Mouse (Mus musculus): ENCODE measurements around the gene Lce1k. TPM values are rescaled to one million over a fixed set of nuclear protein-coding genes. Genes with fewer than 3 reads are reported as not detected.

Lce1k gene
- polyA plus RNA-seq, 1 experiment from 2014 or later, result not detected

GRCm38 (mm10) chr3:92764965-92765364 is 42.7 kb downstream of the Lce1k start, which contains the start of gene Lce1h:
Gene Lce1h (minus strand): TSS chr3:92765065.
- H3K4me3 ChIP-seq (ENCODE audit: low read depth, low read length), result no peak within 1 kb of the TSS
- no peak for ATAC-seq (ENCODE audit: insufficient number of reproducible peaks, insufficient read depth, low FRiP score, low read depth)
- H3K27me3 ChIP-seq (ENCODE audit: control insufficient read depth, insufficient read depth, low read length), result no peaks in the 10 kb centered on the region
- H3K27ac ChIP-seq (ENCODE audit: low read length), result no peak within 1 kb of the TSS
- H3K4me1 ChIP-seq (ENCODE audit: control insufficient read depth, insufficient read depth, low read length), result no peaks in the 10 kb centered on the region
- no peaks in the 10 kb centered on the region for H3K9me3 ChIP-seq (ENCODE audit: control insufficient read depth, low read depth, low read length)
- no peak within 1 kb of the TSS for H3K4me2 ChIP-seq (replicated peaks; ENCODE audit: low read depth, low read length)
- H3K36me3 ChIP-seq (ENCODE audit: control insufficient read depth, insufficient read depth, low read length), result no peaks in the 10 kb centered on the region
- 96% methylated on average over 1 of the region's 1 CpGs for WGBS
- H3K9ac ChIP-seq (replicated peaks; ENCODE audit: low read depth, low read length), result no peak within 1 kb of the TSS

Other genes with a start within 250 kb of the Lce1k start
- 0.25 and 0.52 TPM in 2 replicates for gene Ivl, start 234.2 kb downstream of the Lce1k start, polyA plus RNA-seq (2014; fragmentation: Nextera tagmentation; extraction: Ambion mirVana)
- not detected in 2 replicates for gene Smcp, start 218.9 kb downstream of the Lce1k start, polyA plus RNA-seq (2014; fragmentation: Nextera tagmentation; extraction: Ambion mirVana)
- gene 2210017I01Rik, start 200.4 kb downstream of the Lce1k start, polyA plus RNA-seq (2014; fragmentation: Nextera tagmentation; extraction: Ambion mirVana), result not detected in 2 replicates
- not detected in 2 replicates for gene Lce6a, start 186.2 kb downstream of the Lce1k start, polyA plus RNA-seq (2014; fragmentation: Nextera tagmentation; extraction: Ambion mirVana)
- gene Lce1a1, start 159.6 kb downstream of the Lce1k start, polyA plus RNA-seq (2014; fragmentation: Nextera tagmentation; extraction: Ambion mirVana), result not detected in 2 replicates
- not detected in 2 replicates for gene Lce1b, start 151.0 kb downstream of the Lce1k start, polyA plus RNA-seq (2014; fragmentation: Nextera tagmentation; extraction: Ambion mirVana)
- gene Lce1a2, start 137.6 kb downstream of the Lce1k start, polyA plus RNA-seq (2014; fragmentation: Nextera tagmentation; extraction: Ambion mirVana), result not detected in 2 replicates
- not detected in 2 replicates for gene Lce1c, start 128.6 kb downstream of the Lce1k start, polyA plus RNA-seq (2014; fragmentation: Nextera tagmentation; extraction: Ambion mirVana)
- not detected in 2 replicates for gene Lce1d, start 120.7 kb downstream of the Lce1k start, polyA plus RNA-seq (2014; fragmentation: Nextera tagmentation; extraction: Ambion mirVana)
- gene Lce1e, start 98.8 kb downstream of the Lce1k start, polyA plus RNA-seq (2014; fragmentation: Nextera tagmentation; extraction: Ambion mirVana), result not detected in 2 replicates
- not detected in 2 replicates for gene Lce1f, start 87.5 kb downstream of the Lce1k start, polyA plus RNA-seq (2014; fragmentation: Nextera tagmentation; extraction: Ambion mirVana)
- gene Gm38119, start 68.8 kb downstream of the Lce1k start, polyA plus RNA-seq (2014; fragmentation: Nextera tagmentation; extraction: Ambion mirVana), result not detected in 2 replicates
- gene Lce1g, start 55.6 kb downstream of the Lce1k start, polyA plus RNA-seq (2014; fragmentation: Nextera tagmentation; extraction: Ambion mirVana), result not detected in 2 replicates
- not detected in 2 replicates for gene Lce1h, start 42.8 kb downstream of the Lce1k start, polyA plus RNA-seq (2014; fragmentation: Nextera tagmentation; extraction: Ambion mirVana)
- gene Lce1i, start 29.0 kb downstream of the Lce1k start, polyA plus RNA-seq (2014; fragmentation: Nextera tagmentation; extraction: Ambion mirVana), result not detected in 2 replicates
- gene Lce1j, start 17.4 kb downstream of the Lce1k start, polyA plus RNA-seq (2014; fragmentation: Nextera tagmentation; extraction: Ambion mirVana), result not detected in 2 replicates
- gene Kprp, start 19.4 kb upstream of the Lce1k start, polyA plus RNA-seq (2014; fragmentation: Nextera tagmentation; extraction: Ambion mirVana), result 0.15 TPM in 1 of 2 replicates, not detected in the other
- not detected in 2 replicates for gene Lce1l, start 43.4 kb upstream of the Lce1k start, polyA plus RNA-seq (2014; fragmentation: Nextera tagmentation; extraction: Ambion mirVana)
- not detected in 2 replicates for gene 2310050C09Rik, start 62.3 kb upstream of the Lce1k start, polyA plus RNA-seq (2014; fragmentation: Nextera tagmentation; extraction: Ambion mirVana)
- not detected in 2 replicates for gene Lce3a, start 118.3 kb upstream of the Lce1k start, polyA plus RNA-seq (2014; fragmentation: Nextera tagmentation; extraction: Ambion mirVana)
- not detected in 2 replicates for gene Lce3b, start 125.1 kb upstream of the Lce1k start, polyA plus RNA-seq (2014; fragmentation: Nextera tagmentation; extraction: Ambion mirVana)
- not detected in 2 replicates for gene Lce3c, start 136.6 kb upstream of the Lce1k start, polyA plus RNA-seq (2014; fragmentation: Nextera tagmentation; extraction: Ambion mirVana)
- not detected in 2 replicates for gene Lce3d, start 149.5 kb upstream of the Lce1k start, polyA plus RNA-seq (2014; fragmentation: Nextera tagmentation; extraction: Ambion mirVana)
- gene Lce3e, start 159.2 kb upstream of the Lce1k start, polyA plus RNA-seq (2014; fragmentation: Nextera tagmentation; extraction: Ambion mirVana), result not detected in 2 replicates
- not detected in 2 replicates for gene Lce3f, start 184.3 kb upstream of the Lce1k start, polyA plus RNA-seq (2014; fragmentation: Nextera tagmentation; extraction: Ambion mirVana)
- gene Crct1, start 207.8 kb upstream of the Lce1k start, polyA plus RNA-seq (2014; fragmentation: Nextera tagmentation; extraction: Ambion mirVana), result 0.38 and 0.85 TPM in 2 replicates
- not detected in 2 replicates for gene Lce1m, start 211.2 kb upstream of the Lce1k start, polyA plus RNA-seq (2014; fragmentation: Nextera tagmentation; extraction: Ambion mirVana)

All from stomach, embryonic 14.5 days (tissue).